Comparison of ENCODE assay signal across 8 mouse cellular contexts in the genomic region with DNA sequence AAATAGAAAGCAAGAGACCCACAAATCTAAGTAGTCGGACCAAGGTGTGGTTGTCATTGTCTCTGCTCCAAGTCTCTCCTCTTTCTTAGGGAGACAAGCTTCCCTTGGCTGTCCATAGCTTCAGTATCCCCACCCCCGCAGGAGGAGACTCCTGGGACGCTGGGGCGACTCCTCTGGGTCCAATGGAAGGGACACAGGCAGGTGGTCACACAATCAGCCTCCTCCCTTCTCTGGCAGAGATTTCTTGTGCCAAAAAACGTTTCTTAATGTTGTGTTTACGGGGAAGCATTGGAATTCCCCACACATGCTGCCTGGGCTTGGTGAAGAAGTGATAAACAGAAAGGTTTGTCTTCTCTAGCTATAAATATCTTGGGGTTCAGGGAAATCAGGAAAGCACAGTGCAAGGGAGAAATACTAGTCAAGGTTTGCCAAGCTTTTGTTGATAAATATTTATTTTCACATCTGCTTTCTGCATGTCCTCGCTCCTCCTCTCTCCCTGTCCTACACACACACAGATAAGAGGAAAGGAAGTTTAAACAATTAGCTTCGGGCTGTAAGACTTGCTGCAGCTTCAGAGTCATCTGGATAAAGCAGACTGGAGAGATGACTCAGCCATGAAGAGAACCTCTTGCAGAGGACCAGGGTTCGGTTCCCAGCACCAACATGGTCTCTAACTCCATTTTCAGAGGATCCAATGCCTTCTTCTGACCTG. TPM values are rescaled to one million over a fixed set of nuclear protein-coding genes. Genes with fewer than 3 reads are reported as not detected.
DNase-seq lines count a peak whose midpoint lies in the region; ATAC-seq lines count a peak whose summit lies in the region.

No protein-coding gene starts in this region.

- DNase-seq in frontal cortex, postnatal 14 days (ENCODE audit: low spot score in 2 of 2): no peak
- peak; percentile 67 for DNase-seq in gastrocnemius, postnatal 25 days
- no peak for DNase-seq in intestine, embryonic 14.5 days (ENCODE audit: low spot score)
- peak; percentile 61 for DNase-seq in lung, postnatal 36 days
- DNase-seq in layer of hippocampus, postnatal 14 days (ENCODE audit: low spot score in 2 of 2): no peak
- no peak for DNase-seq in left cerebral cortex, postnatal 36 days (ENCODE audit: low spot score in 2 of 2)
- no peak for DNase-seq in retina, postnatal 1 day

- intact Hi-C loops in left cerebral cortex, postnatal 36 days (cut with DNase I): no loop called here

- H3K36me3 ChIP-seq in intestine, embryonic 14.5 days (ENCODE audit: control insufficient read depth, insufficient read depth, low read length): no peaks in the 10 kb centered on the region

- 0 out of 2 replicates have a peak, but pooled peaks cover 3% of the 10 kb centered on the region for H3K9me3 ChIP-seq in intestine, embryonic 14.5 days (ENCODE audit: control insufficient read depth, low read length)

- H3K4me1 ChIP-seq in intestine, embryonic 14.5 days (replicated peaks; ENCODE audit: control insufficient read depth, insufficient read depth, low read length): peaks cover 9% of the 10 kb centered on the region

- H3K27ac ChIP-seq in intestine, embryonic 14.5 days (ENCODE audit: low read depth): peak overlapping the region; percentile 36; the same call in 1 of the 2 replicates

- peak; percentile 41; the same call in 1 of the 2 replicates for ATAC-seq in frontal cortex, adult (ENCODE audit: low TSS enrichment)
- ATAC-seq in intestine, embryonic 14.5 days (replicated peaks; ENCODE audit: low FRiP score, low TSS enrichment, low read depth): no peak

- 34% methylated on average over 9 of the region's 9 CpGs for WGBS in intestine, embryonic 14.5 days

- peak overlapping the region; percentile 39 for H3K4me2 ChIP-seq in intestine, embryonic 14.5 days (ENCODE audit: low read length)

- H3K4me3 ChIP-seq in intestine, embryonic 14.5 days (ENCODE audit: low read depth, low read length): no peak overlapping the region

- no peaks in the 10 kb centered on the region for H3K27me3 ChIP-seq in intestine, embryonic 14.5 days (replicated peaks; ENCODE audit: control insufficient read depth, insufficient read depth, low read length)

- no peak overlapping the region for H3K9ac ChIP-seq in intestine, embryonic 14.5 days (ENCODE audit: low read length)

RNA-seq across cellular contexts. Expression of a gene that starts 34.5 kb away (rescaled TPM):
- total RNA-seq in gastrocnemius, postnatal 25 days (2021): under 1 TPM in 1 of 2 experiments, not detected in 1; 0.18 TPM
- 5.2 and 6.0 TPM in 2 replicates for polyA plus RNA-seq in intestine, embryonic 14.5 days (2014; fragmentation: Nextera tagmentation; extraction: Ambion mirVana)
- total RNA-seq in layer of hippocampus, postnatal 14 days (2021): 1 to 10 TPM; 2.2 TPM
- 1 to 10 TPM; 3.7 to 3.9 TPM for total RNA-seq in left cerebral cortex, postnatal 36 days (2021)

Comparison
In these comparisons a context has a peak if more than half of its experiments do, and no peak if none do; other contexts are left out.
1. DNase-seq: peak in gastrocnemius, postnatal 25 days (single experiment) and lung, postnatal 36 days (single experiment); none in frontal cortex, postnatal 14 days (0 of 2), intestine, embryonic 14.5 days (single experiment), layer of hippocampus, postnatal 14 days (0 of 2), left cerebral cortex, postnatal 36 days (0 of 2) and retina, postnatal 1 day (single experiment).